Mouse (Mus musculus): ENCODE measurements around the gene Tmem190. TPM values are rescaled to one million over a fixed set of nuclear protein-coding genes. Genes with fewer than 3 reads are reported as not detected.

The Tmem190 gene
- not detected in 2 replicates for polyA plus RNA-seq (2011; ENCODE audit: insufficient read length, low read depth, missing spikeins)

GRCm38 (mm10) chr7:4782759-4783158 lies at the start of gene Tmem190, which contains the start of gene Il11:
Tmem190 (plus strand) TSS chr7:4782937.
Il11 (minus strand) TSS chr7:4782859.
- H3K4me3 ChIP-seq (ENCODE audit: insufficient read depth, low read length), result no peak within 1 kb of the TSS
- H3K27ac ChIP-seq (ENCODE audit: insufficient read depth, low read length), result no peak within 1 kb of the TSS
- TF ChIP-seq CTCF (IDR thresholded peaks at IDR 0.05; ENCODE audit: borderline replicate concordance, insufficient read depth, low read length), result no peak
- no peak for TF ChIP-seq POLR2A (IDR thresholded peaks at IDR 0.05; ENCODE audit: low read depth, low read length)
- H3K4me1 ChIP-seq (ENCODE audit: control insufficient read depth, insufficient read depth, low read length), result peaks cover 3% of the 10 kb centered on the region

DNA sequence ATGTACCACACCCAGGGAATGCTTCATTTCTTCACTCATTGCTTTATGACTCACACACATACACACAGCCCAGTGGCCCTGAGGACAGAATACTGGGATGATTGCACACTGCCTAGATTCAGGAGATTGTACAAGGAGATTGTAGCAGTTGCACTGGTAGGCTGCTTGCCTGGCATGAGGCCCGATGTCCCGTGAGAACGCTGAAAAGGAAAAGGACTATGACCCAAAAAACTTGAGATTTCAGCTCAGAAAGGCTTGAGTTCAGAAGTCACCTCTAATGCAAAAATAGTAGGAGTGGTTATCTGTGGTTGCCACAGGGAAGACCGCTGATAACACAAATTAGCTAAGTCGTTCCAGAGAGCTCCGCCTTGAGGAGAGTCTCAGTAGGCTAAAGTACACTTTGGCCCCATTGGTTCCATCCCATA lies 49.8 kb upstream of the Tmem190 start:
- Histone ChIP-seq H3K4me1 (ENCODE audit: control insufficient read depth, insufficient read depth, low read length) (no peaks in the 10 kb centered on the region), H3K27ac (ENCODE audit: insufficient read depth, low read length) (no peak overlapping the region), H3K4me3 (ENCODE audit: insufficient read depth, low read length) (no peak overlapping the region)
- TF ChIP-seq CTCF (IDR thresholded peaks at IDR 0.05; ENCODE audit: borderline replicate concordance, insufficient read depth, low read length) (no peak), POLR2A (IDR thresholded peaks at IDR 0.05; ENCODE audit: low read depth, low read length) (no peak)

DNA sequence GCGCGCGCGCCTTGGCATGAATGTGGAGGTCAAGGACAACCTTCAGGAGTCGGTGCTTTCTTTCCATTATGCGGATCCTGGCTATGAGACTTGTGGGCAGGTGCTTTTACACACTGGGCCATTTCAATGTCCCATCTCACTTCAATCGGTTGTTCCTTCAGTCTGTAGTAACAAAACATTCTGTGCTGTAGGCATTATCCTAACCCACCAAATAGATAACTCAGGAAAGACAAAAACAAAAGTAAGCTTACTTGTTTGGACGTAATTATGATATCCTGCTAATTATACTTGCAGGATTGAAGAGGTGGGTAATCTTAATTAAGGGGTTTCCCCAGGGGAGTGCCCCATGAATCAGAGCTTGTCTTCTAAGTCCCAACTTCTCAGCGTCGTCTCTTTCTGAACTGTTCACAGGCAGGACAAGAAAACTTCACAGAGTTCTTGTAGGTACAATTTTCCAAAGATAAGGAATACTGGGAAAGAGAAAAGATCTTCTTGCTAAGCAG lies 43.6 kb upstream of the Tmem190 start:
- H3K27ac ChIP-seq (ENCODE audit: insufficient read depth, low read length), result peak overlapping the region; percentile 67
- H3K4me3 ChIP-seq (ENCODE audit: insufficient read depth, low read length), result peak overlapping the region; percentile 40
- TF ChIP-seq CTCF (IDR thresholded peaks at IDR 0.05; ENCODE audit: borderline replicate concordance, insufficient read depth, low read length) (no peak), POLR2A (IDR thresholded peaks at IDR 0.05; ENCODE audit: low read depth, low read length) (no peak)
- H3K4me1 ChIP-seq (ENCODE audit: control insufficient read depth, insufficient read depth, low read length), result no peaks in the 10 kb centered on the region

DNA sequence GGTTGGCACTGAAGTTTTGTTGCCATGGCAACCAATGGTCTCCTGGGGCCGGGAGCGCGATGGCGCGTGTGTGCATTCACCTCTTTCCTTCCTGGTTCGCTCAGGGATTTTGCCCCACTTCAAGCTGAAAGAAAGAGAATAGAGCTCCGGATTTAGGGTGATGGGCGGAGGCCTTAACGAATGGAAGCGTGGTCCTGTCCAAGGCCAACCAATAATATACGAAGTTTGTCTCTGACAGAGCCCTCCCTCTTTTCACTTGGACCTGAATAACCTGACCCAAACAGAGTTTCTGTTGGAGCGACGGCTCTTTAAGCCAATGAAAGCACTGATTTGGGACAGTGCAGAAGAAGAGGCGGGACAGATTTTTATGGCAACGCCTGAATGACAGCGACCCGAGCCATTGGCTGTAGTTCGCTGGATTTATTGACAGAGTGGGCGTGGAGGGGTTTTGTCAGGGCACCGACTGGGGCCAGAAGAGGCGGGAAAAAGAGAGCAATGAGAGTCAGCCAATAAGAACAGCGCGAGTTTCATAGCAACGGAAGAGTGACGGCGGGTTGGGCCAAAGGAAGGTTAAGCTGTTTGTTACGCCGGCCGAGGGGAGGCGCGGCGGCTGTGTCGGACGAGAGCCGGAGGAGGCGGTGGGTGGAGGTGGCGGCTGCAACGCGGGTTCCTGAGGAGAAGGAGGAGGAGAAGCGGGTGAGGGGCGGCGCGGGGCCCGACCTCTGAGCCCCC lies 43.0 kb upstream of the Tmem190 start, which contains the start of gene Kmt5c:
Kmt5c (plus strand) TSS at position 572 of the 732 bp plus-strand sequence.
- Histone ChIP-seq H3K4me3 (ENCODE audit: insufficient read depth, low read length) (peak within 1 kb of the TSS; percentile 63), H3K27ac (ENCODE audit: insufficient read depth, low read length) (peak within 1 kb of the TSS; percentile 67), H3K4me1 (ENCODE audit: control insufficient read depth, insufficient read depth, low read length) (no peaks in the 10 kb centered on the region)
- TF ChIP-seq CTCF (IDR thresholded peaks at IDR 0.05; ENCODE audit: borderline replicate concordance, insufficient read depth, low read length) (no peak), POLR2A (IDR thresholded peaks at IDR 0.05; ENCODE audit: low read depth, low read length) (peak; percentile 84)

DNA sequence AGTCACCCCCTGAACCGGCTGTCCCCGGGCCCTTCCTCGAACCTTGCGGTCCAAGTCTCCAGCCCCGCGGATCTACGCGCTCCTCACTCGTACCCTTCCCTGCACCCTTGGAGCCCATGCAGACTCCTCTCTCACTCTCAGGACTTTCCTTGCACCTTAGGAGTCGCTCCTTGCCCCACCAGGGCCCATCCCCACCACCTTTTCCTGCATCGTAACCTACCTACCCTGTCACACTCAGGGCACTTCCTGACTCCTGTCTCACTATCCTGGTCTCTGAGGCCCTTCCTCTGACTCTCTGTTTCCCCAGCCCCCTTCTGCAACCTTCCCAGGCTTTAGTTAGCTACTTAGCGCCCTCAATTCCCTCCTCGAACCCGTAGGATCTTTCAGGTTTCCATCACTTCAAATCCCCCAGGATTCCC lies 42.4 kb upstream of the Tmem190 start:
- peak overlapping the region; percentile 63 for H3K4me3 ChIP-seq (ENCODE audit: insufficient read depth, low read length)
- peak overlapping the region; percentile 17 for H3K27ac ChIP-seq (ENCODE audit: insufficient read depth, low read length)
- no peaks in the 10 kb centered on the region for H3K4me1 ChIP-seq (ENCODE audit: control insufficient read depth, insufficient read depth, low read length)
- TF ChIP-seq CTCF (IDR thresholded peaks at IDR 0.05; ENCODE audit: borderline replicate concordance, insufficient read depth, low read length), result no peak
- peak; percentile 43; the same call in 1 of the 2 replicates for TF ChIP-seq POLR2A (IDR thresholded peaks at IDR 0.05; ENCODE audit: low read depth, low read length)

GRCm38 (mm10) chr7:4741151-4741550 lies 41.6 kb upstream of the Tmem190 start:
- Histone ChIP-seq H3K27ac (ENCODE audit: insufficient read depth, low read length) (0 out of 2 replicates have a peak overlapping the region, but pooled peaks have one; percentile 17), H3K4me1 (ENCODE audit: control insufficient read depth, insufficient read depth, low read length) (no peaks in the 10 kb centered on the region), H3K4me3 (ENCODE audit: insufficient read depth, low read length) (peak overlapping the region; percentile 63)
- peak; percentile 61 for TF ChIP-seq POLR2A (IDR thresholded peaks at IDR 0.05; ENCODE audit: low read depth, low read length)
- TF ChIP-seq CTCF (IDR thresholded peaks at IDR 0.05; ENCODE audit: borderline replicate concordance, insufficient read depth, low read length), result no peak

DNA sequence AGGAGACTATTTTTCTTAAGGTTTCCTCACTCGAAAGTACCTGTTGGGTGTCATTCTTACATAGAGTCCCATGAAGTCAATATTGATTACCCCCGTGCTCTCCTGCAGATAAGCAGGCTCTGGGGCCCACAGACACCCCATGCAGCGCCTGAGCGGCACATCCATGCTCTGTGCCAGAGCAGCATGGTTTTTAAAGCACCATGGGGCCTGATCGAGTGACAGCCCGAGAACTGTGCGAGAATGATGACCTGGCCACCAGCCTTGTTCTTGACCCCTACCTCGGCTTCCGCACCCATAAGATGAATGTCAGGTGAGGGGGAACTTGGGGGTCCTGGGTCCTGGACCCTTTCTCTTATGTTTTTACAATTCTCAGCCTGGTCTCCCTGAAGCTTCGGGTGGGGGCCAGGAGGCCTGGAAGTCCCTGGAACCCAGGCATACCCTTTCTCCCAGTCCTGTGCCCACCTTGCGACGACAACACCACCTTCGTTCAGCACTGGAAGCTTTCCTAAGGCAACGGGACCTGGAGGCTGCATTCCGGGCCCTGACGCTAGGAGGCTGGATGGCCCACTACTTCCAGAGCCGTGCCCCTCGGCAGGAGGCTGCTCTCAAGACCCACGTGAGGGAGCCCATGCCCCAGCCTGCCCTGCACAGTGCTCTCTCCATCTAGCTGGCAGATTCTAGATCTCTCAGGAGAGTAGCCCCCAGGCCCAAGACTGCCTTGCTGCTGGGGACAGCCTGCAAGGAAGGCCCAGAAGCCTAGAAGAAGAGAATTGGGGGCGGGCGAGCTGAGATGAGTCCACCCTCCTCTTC lies 40.9 kb upstream of the Tmem190 start:
- no peak overlapping the region for H3K27ac ChIP-seq (ENCODE audit: insufficient read depth, low read length)
- no peaks in the 10 kb centered on the region for H3K4me1 ChIP-seq (ENCODE audit: control insufficient read depth, insufficient read depth, low read length)
- no peak overlapping the region for H3K4me3 ChIP-seq (ENCODE audit: insufficient read depth, low read length)
- TF ChIP-seq POLR2A (IDR thresholded peaks at IDR 0.05; ENCODE audit: low read depth, low read length), result no peak
- no peak for TF ChIP-seq CTCF (IDR thresholded peaks at IDR 0.05; ENCODE audit: borderline replicate concordance, insufficient read depth, low read length)

DNA sequence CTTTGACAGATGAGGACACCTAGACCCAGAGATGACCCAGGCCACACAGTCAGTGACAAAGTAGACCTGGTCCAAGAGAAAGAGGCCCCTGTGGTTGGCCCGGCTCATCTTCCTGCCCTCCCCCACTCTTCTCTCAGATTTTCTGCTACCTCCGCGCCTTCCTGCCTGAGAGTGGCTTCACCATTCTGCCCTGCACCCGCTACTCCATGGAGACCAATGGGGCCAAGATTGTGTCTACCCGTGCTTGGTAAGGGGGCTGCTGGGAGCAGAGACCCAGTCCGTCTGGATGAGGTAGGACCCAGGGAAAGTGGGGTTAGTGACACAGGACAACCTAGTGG lies 40.3 kb upstream of the Tmem190 start:
- H3K4me1 ChIP-seq (ENCODE audit: control insufficient read depth, insufficient read depth, low read length), result no peaks in the 10 kb centered on the region
- H3K27ac ChIP-seq (ENCODE audit: insufficient read depth, low read length), result no peak overlapping the region
- no peak overlapping the region for H3K4me3 ChIP-seq (ENCODE audit: insufficient read depth, low read length)
- TF ChIP-seq POLR2A (IDR thresholded peaks at IDR 0.05; ENCODE audit: low read depth, low read length) (no peak), CTCF (IDR thresholded peaks at IDR 0.05; ENCODE audit: borderline replicate concordance, insufficient read depth, low read length) (no peak)

- no peaks in the 10 kb centered on the region for H3K4me1 ChIP-seq (ENCODE audit: control insufficient read depth, insufficient read depth, low read length)
- no peak overlapping the region for H3K4me3 ChIP-seq (ENCODE audit: insufficient read depth, low read length)
- no peak for TF ChIP-seq POLR2A (IDR thresholded peaks at IDR 0.05; ENCODE audit: low read depth, low read length)
- TF ChIP-seq CTCF (IDR thresholded peaks at IDR 0.05; ENCODE audit: borderline replicate concordance, insufficient read depth, low read length), result no peak
- no peak overlapping the region for H3K27ac ChIP-seq (ENCODE audit: insufficient read depth, low read length)
Observed at GRCm38 (mm10) chr7:4743354-4743753, 39.4 kb upstream of the Tmem190 start.
